Mouse (Mus musculus) B cell, adult (primary cell): ENCODE results near the gene Gm20716. TPM values are rescaled to one million over a fixed set of nuclear protein-coding genes. Genes with fewer than 3 reads are reported as not detected.

ENCODE experiments used
- total RNA-seq: library from RNA; stranded (reverse); gene quantifications from 4 replicates; pipeline ENCODE4 v1.2.4, GENCODE M21; 2023; ENCODE audit not compliant: inconsistent age

The Gm20716 gene
- total RNA-seq: 5.0 to 6.8 TPM (median 6.3 TPM) in 3 of 4 replicates, not detected in the other

DNA sequence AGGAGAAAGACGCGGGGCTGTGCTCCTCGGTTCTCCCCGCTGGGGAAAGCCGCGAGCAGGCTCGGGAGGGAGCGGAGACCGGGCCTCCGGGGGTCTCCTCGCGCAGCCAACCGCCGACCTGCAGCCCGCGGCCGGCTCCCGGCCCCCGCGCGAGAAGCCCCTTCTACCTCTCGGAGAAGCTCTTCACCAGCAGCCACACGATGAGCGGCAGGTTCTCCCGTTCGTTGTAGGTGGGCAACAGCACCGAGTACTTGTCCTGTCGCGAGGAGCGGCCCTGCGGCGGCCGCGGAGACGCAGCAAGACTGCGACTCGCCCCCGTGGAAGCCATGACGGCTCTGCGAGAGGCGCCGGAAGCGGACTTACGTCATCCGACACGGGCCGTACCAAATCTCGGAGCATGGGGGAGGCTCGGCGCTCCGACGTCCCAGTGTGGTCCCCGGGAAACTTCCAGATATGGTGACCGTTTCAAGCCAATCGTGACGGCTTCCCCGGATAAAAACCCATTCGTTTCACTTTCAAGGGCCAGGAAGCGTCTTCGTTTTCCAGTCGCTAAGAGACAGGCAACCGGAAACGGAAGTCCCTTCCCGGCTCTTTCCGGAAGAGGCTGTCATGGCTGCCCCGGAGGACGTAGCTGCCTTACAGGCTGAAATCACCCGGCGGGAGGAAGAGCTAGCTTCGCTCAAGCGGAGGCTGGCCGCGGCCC is at the start of gene Gm20716, which contains the start of the genes Dpm1 and Mocs3:
Gene Gm20716, minus strand, starts transcription at position 339 of the 703 bp plus-strand sequence.
Gene Dpm1, minus strand, starts transcription at position 566 of the 703 bp plus-strand sequence.
Gene Mocs3, plus strand, starts transcription at position 597 of the 703 bp plus-strand sequence.

GRCm38 (mm10) chr2:168206725-168207644 is 23.2 kb downstream of the Gm20716 start, which contains the start of gene Adnp:
Gene Adnp, minus strand, starts transcription at chr2:168207112.

Other genes starting within 250 kb of the Gm20716 start
- not detected in 4 replicates for gene Ripor3, start 219.7 kb downstream of the Gm20716 start, total RNA-seq
- gene Pard6b, start 149.4 kb downstream of the Gm20716 start, total RNA-seq: 2.5 to 2.9 TPM (median 2.7 TPM) in 4 replicates
- gene Adnp, start 23.3 kb downstream of the Gm20716 start, total RNA-seq: 79.0 to 104 TPM (median 96.7 TPM) in 4 replicates
- gene Dpm1, start 227 bp upstream of the Gm20716 start, total RNA-seq: 118 to 134 TPM (median 126 TPM) in 4 replicates
- gene Mocs3, start 258 bp upstream of the Gm20716 start, total RNA-seq: 12.4 to 15.7 TPM (median 15.1 TPM) in 4 replicates
- not detected in 4 replicates for gene Kcng1, start 51.4 kb upstream of the Gm20716 start, total RNA-seq